Mouse (Mus musculus) heart, embryonic 11.5 days (tissue): Measurements from ENCODE around the gene Rabggta. TPM values are rescaled to one million over a fixed set of nuclear protein-coding genes. Genes with fewer than 3 reads are reported as not detected.

Experiments
- ATAC-seq: fragments of 200-750 bp; cut with Nextera tagmentation; replicated peaks from 2 replicates; pipeline ENCODE4 v1.8.0; 2017; ENCODE audit warnings: moderate library complexity; ENCODE audit not compliant: insufficient number of reproducible peaks, low FRiP score, low TSS enrichment
- H3K27ac ChIP-seq: fragments of 300-500 bp; sonication (generic); 2 replicates; pipeline ENCODE4 v1.5.1; 2014; ENCODE audit warnings: mild to moderate bottlenecking, low read depth, low read length
- H3K27me3 ChIP-seq: fragments of 300-500 bp; sonication (generic); 2 replicates; pipeline ENCODE4 v1.6.1; 2014; ENCODE audit warnings: mild to moderate bottlenecking, low read length, mixed read lengths; ENCODE audit not compliant: control insufficient read depth, insufficient read depth
- H3K36me3 ChIP-seq: fragments of 300-500 bp; sonication (generic); 2 replicates; pipeline ENCODE4 v1.6.1; 2014; ENCODE audit warnings: mild to moderate bottlenecking, low read length, moderate library complexity, mixed read lengths; ENCODE audit not compliant: control insufficient read depth, insufficient read depth
- H3K4me1 ChIP-seq: fragments of 300-500 bp; sonication (generic); 2 replicates; pipeline ENCODE4 v1.6.1; 2014; ENCODE audit warnings: low read length; ENCODE audit not compliant: control insufficient read depth, insufficient read depth
- H3K4me2 ChIP-seq: fragments of 300-500 bp; sonication (generic); 2 replicates; pipeline ENCODE4 v1.6.1; 2014; ENCODE audit warnings: mild to moderate bottlenecking, moderate library complexity
- H3K4me3 ChIP-seq: fragments of 300-500 bp; sonication (generic); 2 replicates; pipeline ENCODE4 v1.5.1; 2014; ENCODE audit warnings: low read depth, low read length
- H3K9ac ChIP-seq: fragments of 300-500 bp; sonication (generic); 2 replicates; pipeline ENCODE4 v1.6.1; 2014; ENCODE audit warnings: mild to moderate bottlenecking, low read depth, low read length, moderate library complexity
- H3K9me3 ChIP-seq: fragments of 300-500 bp; sonication (generic); replicated peaks from 2 replicates; pipeline ENCODE4 v1.6.1; 2016; ENCODE audit warnings: low read length; ENCODE audit not compliant: control insufficient read depth
- WGBS: fragments of 180-500 bp; shearing (Covaris S2); extraction: QIAGEN DNeasy Blood & Tissue Kit; methylation state at CpG from one replicate; pipeline ENCODE4 v1.1.7; 2014; ENCODE audit not compliant: insufficient replicate concordance; 5-methylcytosine and 5-hydroxymethylcytosine counted together
- polyA plus RNA-seq: library from polyadenylated mRNA; unstranded; fragments of >200 nt; fragmentation: Nextera tagmentation; extraction: Ambion mirVana; gene quantifications from 2 replicates; pipeline ENCODE4 v1.2.1, GENCODE M21; 2014

Rabggta gene
- polyA plus RNA-seq, 1 experiment from 2014 or later: 19.1 TPM

- no peak overlapping the region for H3K4me2 ChIP-seq
- ATAC-seq: no peak
- no peaks in the 10 kb centered on the region for H3K9me3 ChIP-seq
- H3K4me3 ChIP-seq: no peak overlapping the region
- H3K27ac ChIP-seq: no peak overlapping the region
- H3K36me3 ChIP-seq: peaks cover 5% of the 10 kb centered on the region; the same call in 1 of the 2 replicates
- H3K27me3 ChIP-seq: no peaks in the 10 kb centered on the region
- no peaks in the 10 kb centered on the region for H3K4me1 ChIP-seq
- H3K9ac ChIP-seq: no peak overlapping the region
- WGBS: 86% methylated on average over 9 of the region's 9 CpGs
Observed at GRCm38 (mm10) chr14:55737086-55737687, 15.1 kb upstream of the Rabggta start.

GRCm38 (mm10) chr14:55735758-55736157, 13.7 kb upstream of the Rabggta start:
- H3K27ac ChIP-seq: no peak overlapping the region
- H3K4me3 ChIP-seq: no peak overlapping the region
- 77% methylated on average over 4 of the region's 4 CpGs for WGBS

GRCm38 (mm10) chr14:55735334-55735733, 13.3 kb upstream of the Rabggta start:
- Histone ChIP-seq H3K4me3 (no peak overlapping the region), H3K27me3 (no peaks in the 10 kb centered on the region; the same call in 1 of the 2 replicates), H3K27ac (no peak overlapping the region), H3K4me2 (no peak overlapping the region), H3K9ac (no peak overlapping the region), H3K36me3 (peaks cover 4% of the 10 kb centered on the region; the same call in 1 of the 2 replicates), H3K9me3 (no peaks in the 10 kb centered on the region), H3K4me1 (no peaks in the 10 kb centered on the region)
- 56% methylated on average over 3 of the region's 3 CpGs for WGBS
- no peak for ATAC-seq

More at GRCm38 (mm10) chr14:55735758-55736157, 13.7 kb upstream of the Rabggta start:
- H3K27me3 ChIP-seq: no peaks in the 10 kb centered on the region; the same call in 1 of the 2 replicates
- no peaks in the 10 kb centered on the region for H3K4me1 ChIP-seq
- no peaks in the 10 kb centered on the region for H3K9me3 ChIP-seq
- H3K36me3 ChIP-seq: peaks cover 5% of the 10 kb centered on the region; the same call in 1 of the 2 replicates
- H3K9ac ChIP-seq: no peak overlapping the region
- no peak for ATAC-seq
- no peak overlapping the region for H3K4me2 ChIP-seq

GRCm38 (mm10) chr14:55734869-55735268, 12.8 kb upstream of the Rabggta start:
- 71% methylated on average over 7 of the region's 7 CpGs for WGBS
- H3K9ac ChIP-seq: no peak overlapping the region
- no peak overlapping the region for H3K27ac ChIP-seq
- no peak overlapping the region for H3K4me2 ChIP-seq
- no peaks in the 10 kb centered on the region for H3K4me1 ChIP-seq
- no peak for ATAC-seq
- no peak overlapping the region for H3K4me3 ChIP-seq
- no peaks in the 10 kb centered on the region for H3K36me3 ChIP-seq
- no peaks in the 10 kb centered on the region; the same call in 1 of the 2 replicates for H3K27me3 ChIP-seq
- H3K9me3 ChIP-seq: no peaks in the 10 kb centered on the region

GRCm38 (mm10) chr14:55733889-55734288, 11.8 kb upstream of the Rabggta start:
- no peaks in the 10 kb centered on the region for H3K4me1 ChIP-seq
- no peak overlapping the region for H3K4me2 ChIP-seq
- H3K9me3 ChIP-seq: no peaks in the 10 kb centered on the region
- H3K27ac ChIP-seq: no peak overlapping the region
- H3K9ac ChIP-seq: no peak overlapping the region
- no peaks in the 10 kb centered on the region; the same call in 1 of the 2 replicates for H3K27me3 ChIP-seq
- H3K36me3 ChIP-seq: no peaks in the 10 kb centered on the region
- ATAC-seq: no peak
- H3K4me3 ChIP-seq: no peak overlapping the region
- WGBS: 62% methylated on average over 10 of the region's 10 CpGs

- no peak for ATAC-seq
Observed at GRCm38 (mm10) chr14:55730531-55731032, 8.5 kb upstream of the Rabggta start.

GRCm38 (mm10) chr14:55730116-55730515, 8.1 kb upstream of the Rabggta start:
- WGBS: 70% methylated on average over 7 of the region's 7 CpGs
- no peaks in the 10 kb centered on the region; the same call in 1 of the 2 replicates for H3K27me3 ChIP-seq
- no peak overlapping the region for H3K9ac ChIP-seq
- no peak overlapping the region for H3K4me3 ChIP-seq
- no peak overlapping the region for H3K4me2 ChIP-seq
- no peak for ATAC-seq
- H3K4me1 ChIP-seq: no peaks in the 10 kb centered on the region
- no peaks in the 10 kb centered on the region for H3K9me3 ChIP-seq
- no peaks in the 10 kb centered on the region for H3K36me3 ChIP-seq
- H3K27ac ChIP-seq: no peak overlapping the region

More at GRCm38 (mm10) chr14:55730531-55731032, 8.5 kb upstream of the Rabggta start:
- no peaks in the 10 kb centered on the region for H3K4me1 ChIP-seq
- no peaks in the 10 kb centered on the region for H3K36me3 ChIP-seq
- H3K27me3 ChIP-seq: no peaks in the 10 kb centered on the region; the same call in 1 of the 2 replicates
- 72% methylated on average over 7 of the region's 7 CpGs for WGBS
- no peak overlapping the region for H3K27ac ChIP-seq
- H3K9ac ChIP-seq: no peak overlapping the region
- H3K4me2 ChIP-seq: no peak overlapping the region
- no peak overlapping the region for H3K4me3 ChIP-seq
- no peaks in the 10 kb centered on the region for H3K9me3 ChIP-seq

- Histone ChIP-seq H3K27me3 (no peaks in the 10 kb centered on the region; the same call in 1 of the 2 replicates), H3K4me2 (no peak overlapping the region), H3K4me3 (no peak overlapping the region), H3K9ac (no peak overlapping the region), H3K27ac (no peak overlapping the region), H3K9me3 (no peaks in the 10 kb centered on the region), H3K4me1 (no peaks in the 10 kb centered on the region), H3K36me3 (no peaks in the 10 kb centered on the region)
- 62% methylated on average over 8 of the region's 8 CpGs for WGBS
- ATAC-seq: no peak
Observed at GRCm38 (mm10) chr14:55727889-55728685, 6.0 kb upstream of the Rabggta start.
